Mouse (Mus musculus): ENCODE data around the gene Rab22a.

DNA sequence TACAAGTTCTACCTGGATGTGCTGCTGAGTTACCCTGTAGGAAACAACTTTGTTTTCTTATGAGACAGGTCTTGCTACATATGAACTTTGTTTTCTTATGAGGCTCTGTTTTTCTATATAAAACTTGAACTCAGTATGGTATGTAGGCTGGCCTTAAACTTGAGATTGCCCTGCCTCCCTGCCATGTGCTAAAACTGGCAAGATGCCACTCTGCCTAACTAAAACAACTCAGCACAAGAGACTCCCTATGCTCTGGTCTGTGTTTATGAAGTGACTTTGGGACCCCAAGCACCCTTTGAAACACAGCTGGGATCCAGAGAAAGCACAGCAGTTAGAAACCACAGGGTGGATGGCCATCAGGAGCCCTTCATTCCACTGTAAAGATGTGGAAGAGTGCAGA, 18.2 kb upstream of the Rab22a start:
- TF ChIP-seq EP300 (IDR thresholded peaks at IDR 0.05) (no peak), CTCF (IDR thresholded peaks at IDR 0.05) (no peak)

All from lung, postnatal 0 days (tissue).